Mouse (Mus musculus) forebrain, embryonic 15.5 days (tissue): ENCODE results near the gene Krtap13. TPM values are rescaled to one million over a fixed set of nuclear protein-coding genes. Genes with fewer than 3 reads are reported as not detected.
A peak's percentile ranks its signal among the peaks of the same experiment; 100 is the strongest.
"Not testable (repeated sequence)": the region's sequence is repeated elsewhere in the genome, so short reads cannot be mapped to it uniquely, and the experiment has no call there.

Experiments
- ATAC-seq: fragments of 200-750 bp; cut with Nextera tagmentation; replicated peaks from 2 replicates; pipeline ENCODE4 v1.8.0; 2017; ENCODE audit warnings: mild to moderate bottlenecking, moderate TSS enrichment, moderate library complexity
- H3K27ac ChIP-seq: fragments of 300-500 bp; sonication (generic); replicated peaks from 2 replicates; pipeline ENCODE4 v1.5.1; 2015; ENCODE audit warnings: mild to moderate bottlenecking, inconsistent platforms
- H3K27me3 ChIP-seq: fragments of 300-500 bp; sonication (generic); 2 replicates; pipeline ENCODE4 v1.6.1; 2015; ENCODE audit warnings: inconsistent platforms
- H3K36me3 ChIP-seq: fragments of 300-500 bp; sonication (generic); 2 replicates; pipeline ENCODE4 v1.6.1; 2015; ENCODE audit warnings: mild to moderate bottlenecking, inconsistent platforms
- H3K4me1 ChIP-seq: fragments of 300-500 bp; sonication (generic); 2 replicates; pipeline ENCODE4 v1.6.1; 2015; ENCODE audit warnings: inconsistent platforms
- H3K4me2 ChIP-seq: fragments of 300-500 bp; sonication (generic); replicated peaks from 2 replicates; pipeline ENCODE4 v1.6.1; 2015; ENCODE audit warnings: mild to moderate bottlenecking, inconsistent platforms
- H3K4me3 ChIP-seq: fragments of 300-500 bp; sonication (generic); 2 replicates; pipeline ENCODE4 v1.5.1; 2015; ENCODE audit warnings: mild to moderate bottlenecking, inconsistent platforms
- H3K9ac ChIP-seq: fragments of 300-500 bp; sonication (generic); replicated peaks from 2 replicates; pipeline ENCODE4 v1.6.1; 2015; ENCODE audit warnings: mild to moderate bottlenecking, inconsistent platforms
- H3K9me3 ChIP-seq: fragments of 300-500 bp; sonication (generic); 2 replicates; pipeline ENCODE4 v1.6.1; 2016; ENCODE audit warnings: inconsistent platforms
- WGBS: fragments of 180-500 bp; shearing (Covaris S2); methylation state at CpG from one replicate; pipeline ENCODE4 v1.1.7; 2015; ENCODE audit warnings: mixed read lengths; 5-methylcytosine and 5-hydroxymethylcytosine counted together
- polyA plus RNA-seq: library from polyadenylated mRNA; unstranded; fragments of >200 nt; fragmentation: Nextera tagmentation; extraction: Ambion mirVana; gene quantifications from 2 replicates; pipeline ENCODE4 v1.2.1, GENCODE M21; 2015

The Krtap13 gene
- not detected in 2 replicates for polyA plus RNA-seq

DNA sequence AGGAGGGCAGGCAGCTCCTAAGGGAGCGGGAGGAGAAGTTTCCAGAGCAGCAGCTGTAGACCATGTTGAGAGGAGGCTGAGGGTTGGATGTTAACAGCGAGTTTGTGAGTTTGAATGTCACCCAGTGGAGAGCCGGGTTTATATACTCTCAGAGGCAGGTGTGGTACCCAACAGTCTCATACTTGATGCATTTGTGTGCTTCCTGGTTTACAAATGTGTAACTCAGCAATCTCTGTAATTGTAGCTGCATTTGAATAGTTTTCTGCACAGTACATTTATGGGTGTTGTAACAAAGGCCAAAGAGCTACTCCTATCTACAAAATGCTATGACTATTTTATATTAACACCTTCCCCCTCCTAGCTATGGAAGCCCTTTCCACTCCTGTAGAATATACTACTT lies at the start of gene Krtap13:
TSS of gene Krtap13 (minus strand) at position 101 of the 400 bp plus-strand sequence.
- H3K9ac ChIP-seq, ATAC-seq, H3K9me3 ChIP-seq, H3K27me3 ChIP-seq, H3K4me1 ChIP-seq, H3K4me2 ChIP-seq, H3K4me3 ChIP-seq, H3K36me3 ChIP-seq, H3K27ac ChIP-seq: not testable (repeated sequence)
- WGBS: 92% methylated on average over 3 of the region's 3 CpGs

- Histone ChIP-seq H3K27ac (no peak overlapping the region), H3K9me3 (no peaks in the 10 kb centered on the region)
- ATAC-seq: no peak
Observed at GRCm38 (mm10) chr16:88786786-88787185, 35.4 kb upstream of the Krtap13 start.

GRCm38 (mm10) chr16:88777596-88777995 lies 26.2 kb upstream of the Krtap13 start, which contains the start of gene Gm5965:
Gene Gm5965, plus strand, starts transcription at chr16:88777896.
- WGBS: 93% methylated on average over 6 of the region's 6 CpGs
- H3K27ac ChIP-seq: no peak within 1 kb of the TSS
- no peak for ATAC-seq
- no peaks in the 10 kb centered on the region for H3K4me1 ChIP-seq
- no peaks in the 10 kb centered on the region for H3K27me3 ChIP-seq
- H3K36me3 ChIP-seq: no peaks in the 10 kb centered on the region
- H3K9ac ChIP-seq: no peak within 1 kb of the TSS
- no peaks in the 10 kb centered on the region for H3K9me3 ChIP-seq
- no peak within 1 kb of the TSS for H3K4me2 ChIP-seq
- H3K4me3 ChIP-seq: no peak within 1 kb of the TSS

More at GRCm38 (mm10) chr16:88786786-88787185, 35.4 kb upstream of the Krtap13 start:
- Histone ChIP-seq H3K4me3 (no peak overlapping the region), H3K4me2 (no peak overlapping the region), H3K36me3 (no peaks in the 10 kb centered on the region), H3K9ac (no peak overlapping the region), H3K4me1 (no peaks in the 10 kb centered on the region), H3K27me3 (no peaks in the 10 kb centered on the region)
- WGBS: 75% methylated on average over 2 of the region's 2 CpGs

DNA sequence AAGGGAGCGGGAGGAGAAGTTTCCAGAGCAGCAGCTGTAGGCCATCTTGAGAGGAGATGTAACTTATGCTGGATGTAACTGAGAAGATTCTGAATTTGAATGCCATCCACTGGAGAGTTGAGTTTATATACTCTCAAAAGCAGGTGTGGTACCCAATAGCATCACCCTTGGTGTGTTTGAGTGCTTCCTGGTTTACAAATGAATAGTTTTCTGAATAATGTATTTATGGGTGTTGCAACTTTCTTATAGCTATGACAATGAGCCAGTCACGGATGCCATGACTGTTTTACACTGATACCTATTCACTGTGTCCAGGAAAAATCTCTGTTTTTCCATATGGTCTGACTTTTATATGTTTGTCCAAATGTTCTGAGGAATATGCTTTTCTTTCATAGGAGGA lies 22.7 kb upstream of the Krtap13 start, which contains the start of gene 2310057N15Rik:
TSS of gene 2310057N15Rik (minus strand) at position 101 of the 400 bp plus-strand sequence.
- Histone ChIP-seq H3K4me3 (no peak within 1 kb of the TSS), H3K36me3 (no peaks in the 10 kb centered on the region), H3K4me1 (no peaks in the 10 kb centered on the region), H3K27me3 (no peaks in the 10 kb centered on the region), H3K9me3 (no peaks in the 10 kb centered on the region), H3K4me2 (no peak within 1 kb of the TSS), H3K27ac (no peak within 1 kb of the TSS), H3K9ac (no peak within 1 kb of the TSS)
- ATAC-seq: no peak
- WGBS: 82% methylated on average over 2 of the region's 2 CpGs

DNA sequence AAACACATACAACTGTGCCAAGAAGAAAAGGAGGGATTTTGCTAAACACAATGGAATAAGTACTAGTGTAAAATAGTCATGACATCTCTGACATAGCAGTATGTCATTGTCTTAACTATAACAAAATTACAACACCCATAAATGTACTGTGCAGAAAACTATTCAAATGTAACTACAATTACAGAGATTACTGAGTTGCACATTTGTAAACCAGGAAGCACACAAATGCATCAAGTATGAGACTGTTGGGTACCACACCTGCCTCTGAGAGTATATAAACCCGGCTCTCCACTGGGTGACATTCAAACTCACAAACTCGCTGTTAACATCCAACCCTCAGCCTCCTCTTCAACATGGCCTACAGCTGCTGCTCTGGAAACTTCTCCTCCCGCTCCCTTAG lies 7.1 kb upstream of the Krtap13 start, which contains the start of gene 2310034C09Rik:
TSS of gene 2310034C09Rik (plus strand) at position 301 of the 400 bp plus-strand sequence.
- ATAC-seq, H3K36me3 ChIP-seq, H3K9ac ChIP-seq, H3K4me3 ChIP-seq, H3K4me2 ChIP-seq, H3K4me1 ChIP-seq, H3K9me3 ChIP-seq, H3K27ac ChIP-seq, H3K27me3 ChIP-seq: not testable (repeated sequence)
- 94% methylated on average over 3 of the region's 3 CpGs for WGBS

GRCm38 (mm10) chr16:88747943-88748342 lies 3.5 kb downstream of the Krtap13 start:
- H3K36me3 ChIP-seq: no peaks in the 10 kb centered on the region
- ATAC-seq: peak; percentile 57
- no peak overlapping the region for H3K4me3 ChIP-seq
- no peaks in the 10 kb centered on the region for H3K27me3 ChIP-seq
- no peak overlapping the region for H3K27ac ChIP-seq
- no peaks in the 10 kb centered on the region for H3K4me1 ChIP-seq
- WGBS: 54% methylated on average over 4 of the region's 4 CpGs
- no peaks in the 10 kb centered on the region for H3K9me3 ChIP-seq
- no peak overlapping the region for H3K9ac ChIP-seq
- no peak overlapping the region for H3K4me2 ChIP-seq

- Histone ChIP-seq H3K4me2 (no peak overlapping the region), H3K9me3 (no peaks in the 10 kb centered on the region), H3K27ac (no peak overlapping the region), H3K4me3 (no peak overlapping the region), H3K36me3 (no peaks in the 10 kb centered on the region), H3K4me1 (no peaks in the 10 kb centered on the region), H3K27me3 (no peaks in the 10 kb centered on the region), H3K9ac (no peak overlapping the region)
- WGBS: 85% methylated on average over 4 of the region's 4 CpGs
- ATAC-seq: no peak
Observed at GRCm38 (mm10) chr16:88744750-88745340, 6.6 kb downstream of the Krtap13 start.

DNA sequence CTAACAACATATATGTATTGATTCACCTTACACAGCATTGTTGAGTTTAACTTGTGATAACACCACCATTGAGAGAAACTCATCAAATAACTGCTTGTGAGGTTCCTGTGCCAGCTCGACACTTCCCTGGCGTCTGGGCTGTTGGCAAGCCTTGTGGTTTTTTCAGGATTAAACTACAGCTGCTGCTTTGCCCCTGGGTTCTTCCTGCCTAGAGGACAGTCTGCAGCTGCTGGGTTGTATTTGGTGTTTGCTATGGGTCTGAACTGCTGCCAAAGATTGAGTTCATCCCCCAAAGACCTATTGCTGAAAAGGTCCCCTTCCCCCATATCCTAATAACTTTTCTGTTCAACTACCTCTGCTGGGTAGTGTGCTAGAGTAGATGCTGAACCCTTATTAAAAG lies 16.0 kb downstream of the Krtap13 start:
- 51% methylated on average over 2 of the region's 2 CpGs for WGBS
- H3K36me3 ChIP-seq: no peaks in the 10 kb centered on the region
- H3K4me1 ChIP-seq: no peaks in the 10 kb centered on the region
- H3K27ac ChIP-seq: no peak overlapping the region
- no peak overlapping the region for H3K4me3 ChIP-seq
- H3K9ac ChIP-seq: no peak overlapping the region
- no peak overlapping the region for H3K4me2 ChIP-seq
- no peak for ATAC-seq
- no peaks in the 10 kb centered on the region for H3K9me3 ChIP-seq
- no peaks in the 10 kb centered on the region for H3K27me3 ChIP-seq

GRCm38 (mm10) chr16:88728812-88729275 lies 22.6 kb downstream of the Krtap13 start, which contains the start of gene Krtap13-1:
Gene Krtap13-1, plus strand, starts transcription at chr16:88728862.
- H3K9ac ChIP-seq: no peak within 1 kb of the TSS
- H3K9me3 ChIP-seq: no peaks in the 10 kb centered on the region
- no peak within 1 kb of the TSS for H3K27ac ChIP-seq
- no peaks in the 10 kb centered on the region for H3K27me3 ChIP-seq
- H3K36me3 ChIP-seq: no peaks in the 10 kb centered on the region
- H3K4me2 ChIP-seq: no peak within 1 kb of the TSS
- H3K4me3 ChIP-seq: no peak within 1 kb of the TSS
- WGBS: 76% methylated on average over 4 of the region's 4 CpGs
- peak; percentile 63 for ATAC-seq
- H3K4me1 ChIP-seq: no peaks in the 10 kb centered on the region

DNA sequence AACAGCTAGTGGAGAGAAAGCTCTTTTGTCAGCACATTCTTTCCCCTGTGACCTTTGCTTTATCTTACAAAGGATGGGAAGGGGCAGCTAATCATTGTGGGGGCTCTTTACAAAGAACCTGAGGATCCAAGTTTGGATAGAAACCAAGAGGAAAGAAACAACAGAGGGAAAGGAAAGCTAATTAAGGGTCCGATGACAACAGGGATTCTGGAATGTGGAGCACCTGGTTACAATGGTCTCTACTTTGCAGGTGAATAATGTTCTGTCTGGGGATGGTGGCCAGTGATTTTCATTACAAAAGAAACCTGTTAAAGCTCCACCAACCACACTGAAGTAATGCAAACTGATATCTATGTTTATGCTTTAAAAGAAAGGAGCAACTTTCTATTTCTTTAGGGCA lies 31.4 kb downstream of the Krtap13 start:
- H3K4me2 ChIP-seq: no peak overlapping the region
- no peaks in the 10 kb centered on the region for H3K36me3 ChIP-seq
- no peaks in the 10 kb centered on the region for H3K9me3 ChIP-seq
- no peaks in the 10 kb centered on the region for H3K4me1 ChIP-seq
- WGBS: 16% methylated on average over 1 of the region's 1 CpGs
- no peak overlapping the region for H3K4me3 ChIP-seq
- no peak overlapping the region for H3K27ac ChIP-seq
- H3K9ac ChIP-seq: no peak overlapping the region
- H3K27me3 ChIP-seq: no peaks in the 10 kb centered on the region
- ATAC-seq: no peak

GRCm38 (mm10) chr16:88716549-88716948 lies 34.9 kb downstream of the Krtap13 start:
- Histone ChIP-seq H3K9me3 (no peaks in the 10 kb centered on the region), H3K27me3 (no peaks in the 10 kb centered on the region), H3K4me2 (no peak overlapping the region), H3K4me3 (no peak overlapping the region), H3K4me1 (no peaks in the 10 kb centered on the region), H3K27ac (no peak overlapping the region), H3K36me3 (no peaks in the 10 kb centered on the region), H3K9ac (no peak overlapping the region)
- ATAC-seq: no peak

DNA sequence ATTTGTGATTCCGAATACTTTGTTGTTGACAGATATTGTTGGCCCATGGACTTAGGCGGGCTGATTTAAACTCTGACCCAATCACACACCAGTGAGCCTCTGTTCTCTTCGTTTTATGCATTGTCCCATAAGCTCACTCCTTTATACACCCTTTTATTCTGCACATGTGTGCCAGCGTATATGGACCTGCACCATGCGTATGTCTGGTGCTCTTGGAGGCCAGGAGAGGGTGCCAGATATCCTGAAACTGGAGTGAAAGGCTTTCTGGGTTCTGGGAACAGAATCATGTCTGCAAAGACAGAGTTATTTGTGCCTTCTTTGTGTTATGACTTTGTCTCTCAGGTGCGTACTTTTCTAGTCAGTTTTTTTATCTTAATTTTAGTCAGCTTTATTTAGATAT lies 40.2 kb downstream of the Krtap13 start:
- no peaks in the 10 kb centered on the region for H3K27me3 ChIP-seq
- H3K4me3 ChIP-seq: no peak overlapping the region
- H3K27ac ChIP-seq: no peak overlapping the region
- 82% methylated on average over 6 of the region's 6 CpGs for WGBS
- no peaks in the 10 kb centered on the region for H3K36me3 ChIP-seq
- no peaks in the 10 kb centered on the region for H3K4me1 ChIP-seq
- no peak overlapping the region for H3K4me2 ChIP-seq
- ATAC-seq: no peak
- H3K9ac ChIP-seq: no peak overlapping the region
- H3K9me3 ChIP-seq: no peaks in the 10 kb centered on the region

- Histone ChIP-seq H3K9ac (no peak overlapping the region), H3K4me1 (no peaks in the 10 kb centered on the region), H3K36me3 (no peaks in the 10 kb centered on the region), H3K9me3 (no peaks in the 10 kb centered on the region), H3K4me3 (no peak overlapping the region), H3K27me3 (no peaks in the 10 kb centered on the region), H3K27ac (no peak overlapping the region), H3K4me2 (no peak overlapping the region)
- ATAC-seq: no peak
- WGBS: 88% methylated on average over 4 of the region's 4 CpGs
Observed at GRCm38 (mm10) chr16:88710757-88711156, 40.7 kb downstream of the Krtap13 start.
